Mouse (Mus musculus): ENCODE data around the gene Adprhl1. TPM values are rescaled to one million over a fixed set of nuclear protein-coding genes. Genes with fewer than 3 reads are reported as not detected.

Adprhl1 gene
- total and polyA plus RNA-seq, 2 experiments from 2014 or later: 252 to 337 TPM

DNA sequence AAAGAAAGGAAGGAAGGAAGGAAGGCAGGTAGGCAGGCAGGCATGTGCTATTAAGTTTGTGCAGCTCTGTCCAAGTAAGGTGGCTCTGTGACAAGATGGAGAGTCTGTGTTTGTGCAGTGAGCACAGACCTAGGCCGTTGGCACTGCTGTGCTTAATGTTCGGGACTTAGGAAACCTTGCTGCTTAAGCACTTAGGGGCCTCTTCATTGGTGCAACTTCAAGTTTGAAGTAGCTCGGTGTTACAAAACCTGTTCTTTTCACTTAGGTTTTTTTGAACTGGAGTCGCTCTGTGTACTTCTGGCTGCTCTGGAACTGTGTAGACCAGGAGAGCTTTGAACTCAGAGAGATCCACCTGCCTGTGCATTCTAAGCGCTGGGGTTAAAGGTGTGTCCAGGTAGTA, 18.9 kb upstream of the Adprhl1 start:
- H3K27me3 ChIP-seq (ENCODE audit: control insufficient read depth, insufficient read depth, low read length): no peaks in the 10 kb centered on the region
- peaks cover 47% of the 10 kb centered on the region for H3K36me3 ChIP-seq (replicated peaks; ENCODE audit: control insufficient read depth, insufficient read depth, low read length)
- ATAC-seq (ENCODE audit: insufficient read depth, low read depth) (no peak), DNase-seq (ENCODE audit: low spot score) (no peak)
- H3K9me3 ChIP-seq (replicated peaks; ENCODE audit: control insufficient read depth, low read length): no peaks in the 10 kb centered on the region
- 89% methylated on average over 5 of the region's 5 CpGs for WGBS
- H3K9ac ChIP-seq (replicated peaks; ENCODE audit: low read depth, low read length): no peak overlapping the region
- H3K4me2 ChIP-seq (ENCODE audit: low read depth, low read length): no peak overlapping the region
- no peaks in the 10 kb centered on the region for H3K4me1 ChIP-seq (ENCODE audit: control insufficient read depth, insufficient read depth)
- H3K27ac ChIP-seq (ENCODE audit: low read depth): no peak overlapping the region
- no peak for TF ChIP-seq CTCF (IDR thresholded peaks at IDR 0.05; ENCODE audit: low read depth)
- TF ChIP-seq EP300 (IDR thresholded peaks at IDR 0.05; ENCODE audit: low read depth): no peak
- no peak overlapping the region for H3K4me3 ChIP-seq (ENCODE audit: low read depth, low read length)

DNA sequence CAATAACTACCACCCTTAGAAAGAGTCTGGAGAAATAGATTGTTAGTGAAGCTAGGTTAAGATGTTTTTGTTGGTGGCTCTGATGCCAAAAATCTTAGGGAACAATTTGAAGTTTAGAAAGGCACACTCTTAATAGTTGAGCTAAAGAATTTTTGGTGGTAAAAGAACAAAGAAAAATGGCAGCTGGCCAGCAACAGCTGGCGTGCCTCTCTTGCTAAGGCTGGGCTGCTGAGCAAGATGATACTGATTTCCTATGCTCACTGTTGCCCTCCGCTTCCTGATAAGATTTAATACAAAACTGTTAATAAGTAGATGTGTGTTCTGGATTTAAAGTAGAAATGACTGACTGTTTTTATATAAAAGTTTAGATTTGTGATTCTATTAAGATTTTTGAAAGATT, 13.6 kb upstream of the Adprhl1 start:
- TF ChIP-seq EP300 (IDR thresholded peaks at IDR 0.05; ENCODE audit: low read depth) (no peak), CTCF (IDR thresholded peaks at IDR 0.05; ENCODE audit: low read depth) (no peak)
- H3K36me3 ChIP-seq (replicated peaks; ENCODE audit: control insufficient read depth, insufficient read depth, low read length): peaks cover 49% of the 10 kb centered on the region
- ATAC-seq (ENCODE audit: insufficient read depth, low read depth) (no peak), DNase-seq (ENCODE audit: low spot score) (no peak)
- H3K27ac ChIP-seq (ENCODE audit: low read depth): no peak overlapping the region
- WGBS: 54% methylated on average over 2 of the region's 2 CpGs
- no peaks in the 10 kb centered on the region for H3K9me3 ChIP-seq (replicated peaks; ENCODE audit: control insufficient read depth, low read length)
- H3K4me3 ChIP-seq (ENCODE audit: low read depth, low read length): no peak overlapping the region
- no peaks in the 10 kb centered on the region for H3K27me3 ChIP-seq (ENCODE audit: control insufficient read depth, insufficient read depth, low read length)
- no peaks in the 10 kb centered on the region for H3K4me1 ChIP-seq (ENCODE audit: control insufficient read depth, insufficient read depth)
- no peak overlapping the region for H3K4me2 ChIP-seq (ENCODE audit: low read depth, low read length)
- no peak overlapping the region for H3K9ac ChIP-seq (replicated peaks; ENCODE audit: low read depth, low read length)

DNA sequence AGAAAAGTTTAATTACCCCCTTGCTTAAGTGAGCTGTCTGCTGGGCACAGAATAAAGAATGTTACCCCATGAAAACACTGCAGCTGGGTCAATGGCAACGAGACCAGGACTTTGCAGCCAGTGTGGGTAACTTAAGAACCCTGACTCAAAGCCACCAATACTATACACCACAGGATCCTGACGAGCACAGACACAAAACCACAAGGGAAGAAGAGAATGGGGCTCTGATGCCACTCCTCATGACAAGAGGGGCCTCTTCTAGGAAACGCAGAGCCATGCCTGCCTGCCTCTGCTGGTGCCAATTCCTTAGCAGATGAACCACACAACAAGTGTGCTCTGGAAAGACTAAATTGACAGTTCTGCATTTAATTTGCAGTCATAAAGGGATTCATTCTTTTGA, 9.4 kb upstream of the Adprhl1 start:
- H3K36me3 ChIP-seq (replicated peaks; ENCODE audit: control insufficient read depth, insufficient read depth, low read length): peaks cover 46% of the 10 kb centered on the region
- WGBS: 84% methylated on average over 3 of the region's 3 CpGs

DNA sequence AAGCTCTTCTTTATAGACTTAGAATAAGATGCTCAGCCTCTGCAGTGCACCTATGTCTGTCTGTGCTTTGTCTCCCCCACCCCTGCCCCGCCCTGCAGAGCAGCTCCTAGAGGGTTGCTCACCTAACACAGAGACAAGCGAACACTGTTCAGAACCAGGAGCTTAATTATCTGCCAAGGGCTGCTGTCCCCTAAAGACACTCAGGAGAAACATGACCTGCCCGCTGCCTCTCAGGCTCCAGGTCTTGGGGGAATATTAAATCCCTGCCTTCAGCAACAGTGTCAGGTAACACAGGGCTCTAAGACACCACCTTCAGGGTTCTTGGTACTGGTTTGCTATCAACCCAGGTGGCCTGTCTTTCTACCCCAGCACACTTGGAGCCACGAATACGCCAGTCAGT, 549 bp downstream of the Adprhl1 start:
- ATAC-seq (ENCODE audit: insufficient read depth, low read depth) (peak; percentile 19; the same call in 1 of the 2 replicates), DNase-seq (ENCODE audit: low spot score) (peak; percentile 31)
- H3K4me1 ChIP-seq (ENCODE audit: control insufficient read depth, insufficient read depth): peaks cover 18% of the 10 kb centered on the region
- TF ChIP-seq EP300 (IDR thresholded peaks at IDR 0.05; ENCODE audit: low read depth) (no peak), CTCF (IDR thresholded peaks at IDR 0.05; ENCODE audit: low read depth) (no peak)
- no peaks in the 10 kb centered on the region for H3K27me3 ChIP-seq (ENCODE audit: control insufficient read depth, insufficient read depth, low read length)
- no peaks in the 10 kb centered on the region for H3K9me3 ChIP-seq (replicated peaks; ENCODE audit: control insufficient read depth, low read length)
- peak overlapping the region; percentile 90 for H3K9ac ChIP-seq (replicated peaks; ENCODE audit: low read depth, low read length)
- peak overlapping the region; percentile 67 for H3K4me2 ChIP-seq (ENCODE audit: low read depth, low read length)
- WGBS: 39% methylated on average over 5 of the region's 5 CpGs
- peak overlapping the region; percentile 62 for H3K4me3 ChIP-seq (ENCODE audit: low read depth, low read length)
- peaks cover 32% of the 10 kb centered on the region for H3K36me3 ChIP-seq (replicated peaks; ENCODE audit: control insufficient read depth, insufficient read depth, low read length)
- H3K27ac ChIP-seq (ENCODE audit: low read depth): peak overlapping the region; percentile 99

More for the DNA sequence above, 9.4 kb upstream of the Adprhl1 start:
- H3K27ac ChIP-seq (ENCODE audit: low read depth): no peak overlapping the region
- ATAC-seq (ENCODE audit: insufficient read depth, low read depth) (no peak), DNase-seq (ENCODE audit: low spot score) (no peak)
- no peak overlapping the region for H3K9ac ChIP-seq (replicated peaks; ENCODE audit: low read depth, low read length)
- H3K4me3 ChIP-seq (ENCODE audit: low read depth, low read length): no peak overlapping the region
- no peaks in the 10 kb centered on the region for H3K4me1 ChIP-seq (ENCODE audit: control insufficient read depth, insufficient read depth)
- H3K9me3 ChIP-seq (replicated peaks; ENCODE audit: control insufficient read depth, low read length): no peaks in the 10 kb centered on the region
- TF ChIP-seq EP300 (IDR thresholded peaks at IDR 0.05; ENCODE audit: low read depth) (no peak), CTCF (IDR thresholded peaks at IDR 0.05; ENCODE audit: low read depth) (no peak)
- H3K27me3 ChIP-seq (ENCODE audit: control insufficient read depth, insufficient read depth, low read length): no peaks in the 10 kb centered on the region
- H3K4me2 ChIP-seq (ENCODE audit: low read depth, low read length): no peak overlapping the region

DNA sequence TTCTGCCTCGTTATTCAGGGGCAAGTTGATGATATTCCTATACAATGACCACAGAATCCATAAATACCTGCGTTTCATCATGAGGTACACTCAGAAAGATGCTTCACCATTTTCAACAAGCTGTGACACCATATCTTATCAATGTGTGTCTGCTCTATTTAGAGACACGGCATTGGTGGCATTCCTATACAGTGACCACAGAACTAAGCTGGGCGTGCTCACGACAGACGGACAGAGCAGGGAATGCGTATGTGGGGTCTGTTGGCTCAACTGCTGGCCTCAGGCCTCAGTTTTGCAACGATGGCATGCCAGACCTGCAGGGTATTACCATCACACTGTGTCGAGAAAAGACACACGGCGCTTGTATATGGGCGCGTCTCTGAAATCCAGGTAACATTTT, 1.1 kb downstream of the Adprhl1 start:
- TF ChIP-seq EP300 (IDR thresholded peaks at IDR 0.05; ENCODE audit: low read depth) (peak; percentile 71), CTCF (IDR thresholded peaks at IDR 0.05; ENCODE audit: low read depth) (no peak)
- WGBS: 22% methylated on average over 13 of the region's 13 CpGs
- no peaks in the 10 kb centered on the region for H3K27me3 ChIP-seq (ENCODE audit: control insufficient read depth, insufficient read depth, low read length)
- peak overlapping the region; percentile 99 for H3K27ac ChIP-seq (ENCODE audit: low read depth)
- no peaks in the 10 kb centered on the region for H3K9me3 ChIP-seq (replicated peaks; ENCODE audit: control insufficient read depth, low read length)
- peaks cover 18% of the 10 kb centered on the region for H3K4me1 ChIP-seq (ENCODE audit: control insufficient read depth, insufficient read depth)
- DNase-seq (ENCODE audit: low spot score) (peak; percentile 90), ATAC-seq (ENCODE audit: insufficient read depth, low read depth) (peak; percentile 80)
- H3K4me3 ChIP-seq (ENCODE audit: low read depth, low read length): peak overlapping the region; percentile 62
- H3K36me3 ChIP-seq (replicated peaks; ENCODE audit: control insufficient read depth, insufficient read depth, low read length): peaks cover 31% of the 10 kb centered on the region
- peak overlapping the region; percentile 90 for H3K9ac ChIP-seq (replicated peaks; ENCODE audit: low read depth, low read length)
- peak overlapping the region; percentile 67 for H3K4me2 ChIP-seq (ENCODE audit: low read depth, low read length)

DNA sequence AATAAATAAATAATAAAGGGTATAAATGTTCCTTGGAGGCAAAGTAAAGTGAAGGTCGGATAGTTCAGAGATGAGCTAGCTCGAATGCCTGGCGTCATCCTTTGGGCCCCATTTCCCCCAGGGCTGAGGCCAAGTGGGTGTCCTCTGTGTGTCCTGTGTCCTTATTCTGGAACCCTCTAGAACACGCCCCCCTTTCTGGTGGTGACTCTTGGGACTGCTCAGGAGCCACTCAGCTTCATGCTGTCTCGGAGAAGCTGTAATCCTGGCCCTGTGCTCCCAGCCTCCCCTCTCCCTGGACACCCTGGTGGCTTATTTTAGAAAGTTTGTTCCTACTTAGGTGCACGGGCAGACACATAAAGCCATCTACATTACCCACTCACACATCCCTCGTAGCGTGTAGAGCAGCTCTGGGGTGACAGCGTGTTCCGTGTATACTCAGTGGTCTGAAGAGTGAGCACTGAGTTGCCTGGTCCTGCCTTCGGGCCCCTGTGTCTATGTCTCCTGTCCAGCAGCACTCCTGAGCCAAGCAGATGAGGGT, 9.6 kb downstream of the Adprhl1 start:
- DNase-seq (ENCODE audit: low spot score) (no peak), ATAC-seq (ENCODE audit: insufficient read depth, low read depth) (0 out of 2 replicates have a peak, but pooled peaks have one; percentile 15)
- H3K27ac ChIP-seq (ENCODE audit: low read depth): peak overlapping the region; percentile 61
- H3K9me3 ChIP-seq (replicated peaks; ENCODE audit: control insufficient read depth, low read length): no peaks in the 10 kb centered on the region
- H3K27me3 ChIP-seq (ENCODE audit: control insufficient read depth, insufficient read depth, low read length): no peaks in the 10 kb centered on the region
- 57% methylated on average over 11 of the region's 11 CpGs for WGBS
- H3K9ac ChIP-seq (replicated peaks; ENCODE audit: low read depth, low read length): no peak overlapping the region
- peaks cover 25% of the 10 kb centered on the region for H3K4me1 ChIP-seq (ENCODE audit: control insufficient read depth, insufficient read depth)
- TF ChIP-seq CTCF (IDR thresholded peaks at IDR 0.05; ENCODE audit: low read depth) (0 out of 2 replicates have a peak, but pooled peaks have one; percentile 4), EP300 (IDR thresholded peaks at IDR 0.05; ENCODE audit: low read depth) (no peak)
- H3K4me2 ChIP-seq (ENCODE audit: low read depth, low read length): no peak overlapping the region
- no peak overlapping the region for H3K4me3 ChIP-seq (ENCODE audit: low read depth, low read length)
- peaks cover 70% of the 10 kb centered on the region for H3K36me3 ChIP-seq (replicated peaks; ENCODE audit: control insufficient read depth, insufficient read depth, low read length)
